Mouse (Mus musculus) gastrocnemius, postnatal 14 days (tissue): ENCODE measurements around the gene Atp1b4. TPM values are rescaled to one million over a fixed set of nuclear protein-coding genes. Genes with fewer than 3 reads are reported as not detected.
"Not testable (repeated sequence)": the region's sequence is repeated elsewhere in the genome, so short reads cannot be mapped to it uniquely, and the experiment has no call there.

Experiments
- DNase-seq: peaks from one replicate; pipeline ENCODE4 v3.0.0; 2021; ENCODE audit warnings: mixed read lengths
- intact Hi-C: fragments of 180-260 bp; cut with DNase I; formaldehyde crosslinking; loops from one replicate; pipeline ENCODE4 v1.15.1; 2025; ENCODE audit warnings: low total_unique reads
- long read RNA-seq, 2 experiments: library from polyadenylated mRNA; stranded (forward); transcript quantifications; one replicate each; pipeline ENCODE4 v2.0.0; 2021
- total RNA-seq, 2 experiments: library from RNA; stranded (reverse); gene quantifications; 2 replicates each; pipeline ENCODE4 v1.2.3; 2021

The Atp1b4 gene
- total RNA-seq, result 10 to 100 TPM; 69.2 to 90.6 TPM
- long read RNA-seq, experiment 1, full-length matches to known transcripts, result 33 of 57 reads
- long read RNA-seq, experiment 1, partial matches to known transcripts, result 23 of 57 reads
- long read RNA-seq, experiment 1, other reads (novel, unspliced or antisense), result 1 of 57 reads
- long read RNA-seq, experiment 2, full-length matches to known transcripts, result 28 of 43 reads
- long read RNA-seq, experiment 2, partial matches to known transcripts, result 14 of 43 reads
- long read RNA-seq, experiment 2, other reads (novel, unspliced or antisense), result 1 of 43 reads

GRCm38 (mm10) chrX:38315884-38316283 lies at the start of gene Atp1b4:
Atp1b4 (plus strand) TSS chrX:38316184.
- DNase-seq, result no peak
- intact Hi-C loops, result no loop called here

- DNase-seq, result no peak
- intact Hi-C loops, result no loop called here
These were observed 7.4 kb upstream of the Atp1b4 start for GRCm38 (mm10) chrX:38308597-38308996.

GRCm38 (mm10) chrX:38311054-38311453 lies 4.9 kb upstream of the Atp1b4 start:
- DNase-seq, result no peak
- intact Hi-C loops, result no loop called here

GRCm38 (mm10) chrX:38312910-38313625 lies 2.9 kb upstream of the Atp1b4 start:
- no peak for DNase-seq
- intact Hi-C loops, result no loop called here

GRCm38 (mm10) chrX:38313626-38314210 lies 2.3 kb upstream of the Atp1b4 start:
- DNase-seq, result no peak
- intact Hi-C loops, result no loop called here

- DNase-seq, result no peak
- intact Hi-C loops, result no loop called here
These were observed 14.9 kb downstream of the Atp1b4 start for GRCm38 (mm10) chrX:38330695-38331406.

GRCm38 (mm10) chrX:38334329-38335279 lies 18.6 kb downstream of the Atp1b4 start:
- peak; percentile 23 for DNase-seq
- intact Hi-C loops, result no loop called here

GRCm38 (mm10) chrX:38362016-38362415 lies 46.0 kb downstream of the Atp1b4 start:
- intact Hi-C loops, result no loop called here
- no peak for DNase-seq

- intact Hi-C loops, DNase-seq: not testable (repeated sequence)
These were observed 48.6 kb downstream of the Atp1b4 start for GRCm38 (mm10) chrX:38364621-38365020.

- DNase-seq, result not testable (repeated sequence)
These were observed 57.2 kb downstream of the Atp1b4 start for GRCm38 (mm10) chrX:38373169-38373568.

More at GRCm38 (mm10) chrX:38373169-38373568, 57.2 kb downstream of the Atp1b4 start:
- intact Hi-C loops, result not testable (repeated sequence)

Other genes starting within 250 kb of the Atp1b4 start
- not detected for gene Rhox10, start 249.7 kb upstream of the Atp1b4 start, total RNA-seq
- not detected for gene Rhox11, start 231.0 kb upstream of the Atp1b4 start, total RNA-seq
- not detected for gene Rhox12, start 205.3 kb upstream of the Atp1b4 start, total RNA-seq
- not detected for gene Rhox13, start 195.0 kb upstream of the Atp1b4 start, total RNA-seq
- gene Zbtb33, start 126.4 kb upstream of the Atp1b4 start, total RNA-seq, result 1 to 10 TPM; 6.8 to 7.3 TPM
- gene Tmem255a, start 63.7 kb upstream of the Atp1b4 start, total RNA-seq, result 1 to 10 TPM; 2.8 to 4.4 TPM
- gene Lamp2, start 140.3 kb downstream of the Atp1b4 start, total RNA-seq, result 10 to 100 TPM; 77.5 to 84.6 TPM